Mouse (Mus musculus) stomach, embryonic 14.5 days (tissue): ENCODE results near the gene Axl. TPM values are rescaled to one million over a fixed set of nuclear protein-coding genes. Genes with fewer than 3 reads are reported as not detected.

Experiments
- ATAC-seq: fragments of 200-750 bp; cut with Nextera tagmentation; 2 replicates; pipeline ENCODE4 v1.8.0; 2017; ENCODE audit warnings: low read depth, moderate TSS enrichment; ENCODE audit not compliant: insufficient number of reproducible peaks, insufficient read depth, low FRiP score
- H3K27ac ChIP-seq: fragments of 300-500 bp; sonication (generic); 2 replicates; pipeline ENCODE4 v1.5.1; 2014; ENCODE audit warnings: mild to moderate bottlenecking, low read length, moderate library complexity, mixed read lengths
- H3K27me3 ChIP-seq: fragments of 300-500 bp; sonication (generic); 2 replicates; pipeline ENCODE4 v1.6.1; 2014; ENCODE audit warnings: low read length, control low read depth, mixed read lengths; ENCODE audit not compliant: control insufficient read depth, insufficient read depth
- H3K36me3 ChIP-seq: fragments of 300-500 bp; sonication (generic); 2 replicates; pipeline ENCODE4 v1.6.1; 2014; ENCODE audit warnings: mild to moderate bottlenecking, control low read depth, low read length, moderate library complexity, mixed read lengths; ENCODE audit not compliant: control insufficient read depth, insufficient read depth
- H3K4me1 ChIP-seq: fragments of 300-500 bp; sonication (generic); 2 replicates; pipeline ENCODE4 v1.6.1; 2014; ENCODE audit warnings: low read length, control low read depth, mixed read lengths; ENCODE audit not compliant: control insufficient read depth, insufficient read depth
- H3K4me2 ChIP-seq: fragments of 300-500 bp; sonication (generic); replicated peaks from 2 replicates; pipeline ENCODE4 v1.6.1; 2014; ENCODE audit warnings: low read depth, low read length, control low read depth
- H3K4me3 ChIP-seq: fragments of 300-500 bp; sonication (generic); 2 replicates; pipeline ENCODE4 v1.5.1; 2014; ENCODE audit warnings: low read depth, low read length, control low read depth
- H3K9ac ChIP-seq: fragments of 300-500 bp; sonication (generic); replicated peaks from 2 replicates; pipeline ENCODE4 v1.6.1; 2014; ENCODE audit warnings: low read depth, mild to moderate bottlenecking, control low read depth, low read length, moderate library complexity, mixed read lengths
- H3K9me3 ChIP-seq: fragments of 300-500 bp; sonication (generic); 2 replicates; pipeline ENCODE4 v1.6.1; 2016; ENCODE audit warnings: low read depth, low read length, control low read depth; ENCODE audit not compliant: control insufficient read depth
- WGBS: fragments of 180-500 bp; shearing (Covaris S2); extraction: QIAGEN DNeasy Blood & Tissue Kit; methylation state at CpG from one replicate; pipeline ENCODE4 v1.1.7; 2014; 5-methylcytosine and 5-hydroxymethylcytosine counted together
- polyA plus RNA-seq: library from polyadenylated mRNA; unstranded; fragments of >200 nt; fragmentation: Nextera tagmentation; extraction: Ambion mirVana; gene quantifications from 2 replicates; pipeline ENCODE4 v1.2.1, GENCODE M21; 2014

Gene Axl
- 66.4 and 75.3 TPM in 2 replicates for polyA plus RNA-seq

DNA sequence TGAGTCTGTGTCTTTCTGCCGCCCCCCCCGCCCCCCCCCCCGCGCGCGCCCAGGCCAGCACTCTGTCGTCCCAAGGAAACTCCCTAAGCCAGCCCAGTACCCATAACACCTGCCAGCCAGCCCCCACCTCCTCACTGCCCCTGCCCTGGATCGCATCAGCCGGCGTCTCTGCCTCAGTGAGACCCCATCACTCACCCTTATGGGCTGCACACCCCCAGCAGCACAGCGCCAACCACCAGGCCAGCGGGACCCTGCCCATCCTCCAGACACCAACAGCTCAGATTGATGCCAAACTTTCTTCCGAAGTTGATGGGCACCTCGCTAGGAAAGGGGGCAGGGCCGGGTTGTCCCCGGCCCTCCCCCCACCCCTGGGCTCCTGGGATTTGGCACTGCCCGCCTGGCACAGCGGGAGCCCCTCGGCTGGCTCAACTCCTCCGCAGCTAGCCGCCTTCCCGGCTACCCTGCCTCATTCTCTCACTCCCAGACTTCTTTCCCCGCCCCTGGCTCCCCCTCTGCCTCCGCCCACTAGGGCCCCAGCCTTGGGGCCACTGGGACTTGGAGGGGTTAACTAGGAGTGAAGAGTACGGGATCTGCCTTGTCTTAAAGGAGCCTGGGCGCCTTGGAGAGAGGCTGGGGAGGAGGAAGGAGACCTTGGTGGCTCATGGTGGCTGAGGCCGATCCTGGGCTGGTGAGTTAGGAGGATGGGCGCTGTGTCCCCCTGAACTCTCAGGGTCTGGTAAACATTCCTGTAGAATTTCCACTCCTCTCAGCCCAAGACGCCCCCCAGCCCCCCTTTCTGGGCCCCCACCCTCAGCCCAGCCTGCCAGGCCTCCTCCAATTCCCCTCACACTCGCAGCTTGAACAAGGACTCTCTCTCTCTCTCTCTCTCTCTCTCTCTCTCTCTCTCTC, at the start of gene Axl:
Axl (minus strand) TSS at position 486 of the 909 bp plus-strand sequence.
- ATAC-seq: peak; percentile 92
- Histone ChIP-seq H3K4me2 (peak within 1 kb of the TSS; percentile 69), H3K4me3 (peak within 1 kb of the TSS; percentile 65), H3K4me1 (peaks cover 10% of the 10 kb centered on the region), H3K9ac (peak within 1 kb of the TSS; percentile 48), H3K36me3 (peaks cover 3% of the 10 kb centered on the region; the same call in 1 of the 2 replicates), H3K27ac (peak within 1 kb of the TSS; percentile 84), H3K9me3 (no peaks in the 10 kb centered on the region), H3K27me3 (no peaks in the 10 kb centered on the region)
- under 1% methylated on average over 27 of the region's 30 CpGs for WGBS

DNA sequence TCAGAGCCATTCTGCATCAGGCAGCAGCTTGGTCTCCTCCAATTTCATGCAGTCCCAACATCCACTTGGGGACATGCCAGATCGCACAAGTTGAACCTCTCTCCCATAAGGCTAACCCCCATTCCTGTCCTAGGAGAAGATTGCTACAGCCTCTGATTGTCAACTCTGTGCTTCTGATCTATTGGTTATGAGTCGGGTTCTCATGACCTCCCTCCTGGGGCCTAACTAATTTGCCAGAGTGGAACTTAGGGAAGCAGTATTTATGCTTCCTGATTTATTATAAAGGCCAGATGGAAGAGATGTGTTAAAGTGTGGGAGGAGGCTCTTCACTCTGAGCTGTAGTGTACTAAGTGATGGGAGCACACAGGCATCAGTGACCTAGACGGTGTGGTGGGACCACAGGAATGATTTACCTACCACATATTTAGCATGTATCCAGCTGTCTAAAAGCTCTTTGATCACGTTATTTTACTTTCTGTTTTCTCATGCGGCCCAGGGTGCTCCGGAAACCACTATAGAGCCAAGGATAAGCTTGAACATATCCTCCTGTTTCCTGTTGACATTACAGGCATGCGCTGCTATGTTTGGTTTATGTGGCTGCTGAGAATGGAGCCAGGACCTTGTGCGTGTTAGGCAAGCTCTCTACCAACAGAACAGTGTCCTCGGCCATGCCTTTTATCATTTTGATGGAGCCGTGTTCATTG, 46.8 kb upstream of the Axl start:
- ATAC-seq: peak; percentile 66; the same call in 1 of the 2 replicates
- Histone ChIP-seq H3K27me3 (no peaks in the 10 kb centered on the region), H3K4me1 (peaks cover 7% of the 10 kb centered on the region; the same call in 1 of the 2 replicates)

DNA sequence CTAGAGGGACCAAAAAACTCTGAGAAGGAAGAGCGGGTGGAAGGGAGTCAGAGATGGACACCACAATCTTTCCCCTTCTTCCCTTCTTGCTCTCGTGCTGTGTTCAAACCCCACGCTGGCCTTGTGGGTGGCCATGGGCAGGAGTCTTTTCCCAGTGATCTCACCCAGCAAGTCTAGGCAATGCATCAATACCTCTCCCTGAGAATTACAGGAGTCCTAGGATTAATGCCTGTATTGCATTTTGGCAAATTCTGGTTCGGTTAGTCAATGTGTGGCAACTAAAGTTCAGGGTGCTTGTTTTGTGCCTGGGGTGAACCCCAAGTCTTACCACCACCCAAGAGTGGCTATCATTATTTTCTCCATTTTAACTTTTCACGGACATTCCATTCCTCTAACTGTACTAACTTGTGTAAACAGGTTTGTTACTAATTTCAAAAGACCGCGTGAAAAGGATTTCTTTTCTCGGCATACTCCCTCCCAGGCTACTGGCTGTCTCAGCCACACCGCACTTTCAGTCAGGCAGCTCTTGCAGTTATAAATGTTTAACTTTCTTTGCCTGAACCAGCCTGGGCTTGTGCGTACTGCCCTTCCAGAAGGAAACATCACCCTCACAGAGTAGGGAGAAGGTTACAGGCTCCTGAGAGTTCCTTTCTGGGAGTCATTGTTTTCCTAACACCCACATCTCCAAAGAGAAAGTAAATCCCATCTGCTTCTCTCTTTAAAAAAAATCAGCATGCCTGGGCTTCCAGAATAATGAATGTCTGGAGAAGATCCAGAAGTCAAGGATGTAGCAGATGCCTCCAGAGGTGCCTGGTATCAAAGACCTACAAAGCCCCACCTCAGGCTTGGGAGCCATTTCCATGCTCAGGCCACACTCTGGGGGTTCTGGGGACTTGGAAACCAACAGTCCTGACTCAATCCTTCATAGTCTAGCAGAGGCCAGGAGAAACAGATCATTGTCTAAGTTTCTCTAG, 43.3 kb upstream of the Axl start:
- H3K27ac ChIP-seq: peak overlapping the region; percentile 81
- WGBS: 48% methylated on average over 10 of the region's 10 CpGs

More for the DNA sequence above, 46.8 kb upstream of the Axl start:
- peak overlapping the region; percentile 71; the same call in 1 of the 2 replicates for H3K27ac ChIP-seq
- H3K4me3 ChIP-seq: no peak overlapping the region
- H3K36me3 ChIP-seq: no peaks in the 10 kb centered on the region
- H3K9me3 ChIP-seq: no peaks in the 10 kb centered on the region
- H3K9ac ChIP-seq: no peak overlapping the region
- no peak overlapping the region for H3K4me2 ChIP-seq
- WGBS: 33% methylated on average over 10 of the region's 10 CpGs

DNA sequence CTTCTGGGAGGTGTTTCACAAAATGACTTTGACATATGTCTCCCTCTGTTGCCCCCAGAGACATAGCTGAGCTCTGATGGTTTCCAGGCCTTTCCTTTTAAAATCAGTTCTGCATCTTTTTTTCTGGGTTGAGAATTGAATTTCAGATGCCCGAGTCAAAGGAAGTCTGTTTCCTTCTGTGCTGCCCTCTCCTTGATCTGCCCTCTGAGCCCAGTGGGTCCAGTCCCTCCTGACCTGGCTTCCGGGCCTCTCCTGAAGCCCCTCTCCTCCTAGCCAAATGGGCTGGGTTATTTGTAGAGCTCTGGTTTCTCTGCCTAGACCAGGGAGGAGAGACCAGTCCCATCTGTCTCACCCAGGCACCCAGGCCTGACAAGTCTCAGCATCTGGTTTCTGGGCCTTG, 41.7 kb upstream of the Axl start:
- 42% methylated on average over 2 of the region's 2 CpGs for WGBS

More for the DNA sequence above, 43.3 kb upstream of the Axl start:
- H3K4me3 ChIP-seq: no peak overlapping the region
- H3K4me2 ChIP-seq: no peak overlapping the region
- H3K27me3 ChIP-seq: no peaks in the 10 kb centered on the region
- peaks cover 7% of the 10 kb centered on the region; the same call in 1 of the 2 replicates for H3K4me1 ChIP-seq
- no peak overlapping the region for H3K9ac ChIP-seq
- no peaks in the 10 kb centered on the region for H3K9me3 ChIP-seq
- no peaks in the 10 kb centered on the region for H3K36me3 ChIP-seq
- ATAC-seq: peak; percentile 67; the same call in 1 of the 2 replicates

DNA sequence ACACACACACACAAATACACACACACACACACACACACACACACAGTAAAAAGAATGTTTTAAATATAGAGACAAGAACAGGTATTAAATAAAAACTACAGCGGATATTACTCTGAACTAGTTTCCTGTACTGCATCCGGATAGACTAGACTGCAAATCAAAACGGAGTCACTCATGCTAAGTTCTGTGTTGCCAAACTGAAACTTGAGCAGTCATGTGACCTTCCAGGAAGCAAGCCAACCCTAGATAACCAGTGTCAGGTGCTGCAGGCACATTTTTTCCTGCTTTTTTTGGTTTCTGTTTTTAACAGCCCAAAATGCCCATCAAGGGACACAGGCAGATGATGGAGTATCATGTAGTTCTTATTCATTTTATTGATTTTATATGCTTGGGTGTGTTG, 38.7 kb upstream of the Axl start:
- no peak overlapping the region for H3K27ac ChIP-seq
- no peaks in the 10 kb centered on the region for H3K36me3 ChIP-seq
- no peak for ATAC-seq
- H3K9ac ChIP-seq: no peak overlapping the region
- no peak overlapping the region for H3K4me2 ChIP-seq
- H3K4me1 ChIP-seq: peaks cover 6% of the 10 kb centered on the region; the same call in 1 of the 2 replicates
- H3K9me3 ChIP-seq: no peaks in the 10 kb centered on the region
- WGBS: 31% methylated on average over 3 of the region's 3 CpGs
- no peaks in the 10 kb centered on the region for H3K27me3 ChIP-seq
- H3K4me3 ChIP-seq: no peak overlapping the region

More for the DNA sequence above, 41.7 kb upstream of the Axl start:
- H3K9ac ChIP-seq: no peak overlapping the region
- H3K9me3 ChIP-seq: no peaks in the 10 kb centered on the region
- no peak for ATAC-seq
- no peaks in the 10 kb centered on the region for H3K27me3 ChIP-seq
- H3K36me3 ChIP-seq: no peaks in the 10 kb centered on the region
- no peak overlapping the region for H3K4me3 ChIP-seq
- H3K27ac ChIP-seq: no peak overlapping the region; the same call in 1 of the 2 replicates
- peaks cover 7% of the 10 kb centered on the region; the same call in 1 of the 2 replicates for H3K4me1 ChIP-seq
- no peak overlapping the region for H3K4me2 ChIP-seq

DNA sequence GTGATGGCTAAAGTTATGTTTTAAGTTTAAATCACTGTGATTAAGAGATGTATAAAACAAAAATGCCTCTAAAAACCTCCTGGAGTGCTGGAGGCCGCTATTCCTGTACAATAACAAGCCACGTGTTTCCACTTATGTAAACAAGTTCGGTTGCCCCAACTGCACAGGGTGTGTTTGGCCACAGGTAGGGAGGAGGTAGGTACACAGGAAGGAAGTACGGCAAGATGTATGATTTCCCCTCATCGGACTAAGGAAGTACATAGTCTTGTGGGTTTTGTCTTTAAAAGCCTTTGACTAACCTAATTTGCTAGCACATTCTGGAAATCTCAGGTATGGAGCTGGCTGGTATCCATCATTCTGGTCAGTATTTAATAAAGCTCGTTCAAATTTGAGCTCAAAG, 37.5 kb upstream of the Axl start:
- no peak overlapping the region for H3K27ac ChIP-seq
- no peaks in the 10 kb centered on the region for H3K9me3 ChIP-seq
- no peak overlapping the region for H3K9ac ChIP-seq
- H3K4me2 ChIP-seq: no peak overlapping the region
- no peak for ATAC-seq
- no peaks in the 10 kb centered on the region for H3K4me1 ChIP-seq
- WGBS: 65% methylated on average over 6 of the region's 6 CpGs
- H3K36me3 ChIP-seq: no peaks in the 10 kb centered on the region
- no peak overlapping the region for H3K4me3 ChIP-seq
- H3K27me3 ChIP-seq: no peaks in the 10 kb centered on the region

DNA sequence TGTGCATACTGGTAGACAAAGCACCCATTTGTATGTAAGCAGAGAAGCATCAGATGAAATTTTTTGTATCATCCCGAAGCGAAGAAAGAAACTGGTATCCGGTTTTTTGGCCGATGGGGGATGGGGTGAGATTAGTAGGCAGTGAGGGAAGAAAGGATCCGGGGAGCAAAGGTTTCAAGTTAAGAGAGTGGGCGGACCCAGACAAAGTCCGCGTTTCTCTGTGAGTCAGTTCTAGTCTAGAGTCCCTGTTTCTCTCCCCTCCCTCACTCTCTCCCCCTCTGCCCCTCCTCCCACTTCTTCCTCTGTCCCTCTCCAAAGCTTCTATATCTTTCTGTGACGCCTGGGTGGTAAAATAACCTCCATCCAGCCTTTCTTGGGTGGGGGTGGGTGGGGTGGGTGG, 36.5 kb upstream of the Axl start:
- Histone ChIP-seq H3K9ac (no peak overlapping the region), H3K4me3 (no peak overlapping the region), H3K36me3 (no peaks in the 10 kb centered on the region), H3K9me3 (no peaks in the 10 kb centered on the region), H3K4me2 (no peak overlapping the region), H3K4me1 (no peaks in the 10 kb centered on the region), H3K27me3 (no peaks in the 10 kb centered on the region), H3K27ac (no peak overlapping the region)
- WGBS: 52% methylated on average over 9 of the region's 9 CpGs
- ATAC-seq: no peak
